Mouse (Mus musculus) cortical plate, adult 2 months (tissue): ENCODE data around the gene Fstl4.

Experiments used
- CTCF ChIP-seq: fragments of 200-500 bp; IDR thresholded peaks from 2 replicates; pipeline ENCODE4 v1.5.1; 2011; ENCODE audit warnings: mild to moderate bottlenecking, control low read depth, low read length; ENCODE audit not compliant: insufficient read depth; ENCODE audit errors: extremely low read depth
- POLR2A ChIP-seq: fragments of 200-500 bp; IDR thresholded peaks from 2 replicates; pipeline ENCODE4 v1.6.1; 2011; ENCODE audit warnings: mild to moderate bottlenecking, low read length, control low read depth; ENCODE audit not compliant: insufficient read depth; ENCODE audit errors: extremely low read depth

- TF ChIP-seq CTCF: no peak
- no peak for TF ChIP-seq POLR2A
Observed at GRCm38 (mm10) chr11:53058557-53058956, 294.1 kb downstream of the Fstl4 start.
